19 mouse cellular contexts compared by ENCODE assay signal in genomic region chr4:140204775-140205174, GRCm38 (mm10). TPM values are rescaled to one million over a fixed set of nuclear protein-coding genes. Genes with fewer than 3 reads are reported as not detected.
"Had no signal": no experiment of that assay in that cellular context is flagged by ENCODE, and none has a peak within 500 bp of the region (broad histone marks: within the 10 kb centered on the region; RNA-seq: fewer than 3 reads in every experiment).

No protein-coding gene starts in this region.

- H3K36me3 ChIP-seq: midbrain, embryonic 10.5 days; midbrain, embryonic 12.5 days; midbrain, embryonic 15.5 days had no signal

- DNase-seq: lung, adult 18-20 months; lung, embryonic 14.5 days; lung, postnatal 10 days; lung, postnatal 4 days; retina, postnatal 1 day; right cerebral cortex, adult 18-20 months; right cerebral cortex, postnatal 25 days; right cerebral cortex, postnatal 4 days; spleen, adult 18-20 months; thymus, adult 18-20 months; thymus, postnatal 14 days; thymus, postnatal 36 days had no signal

- H3K4me3 ChIP-seq: midbrain, embryonic 10.5 days; midbrain, embryonic 12.5 days; midbrain, embryonic 15.5 days; myocyte had no signal

- H3K9ac ChIP-seq: lung, embryonic 14.5 days; midbrain, embryonic 12.5 days; midbrain, embryonic 15.5 days had no signal

- H3K9me3 ChIP-seq: midbrain, embryonic 10.5 days; midbrain, embryonic 15.5 days had no signal

- H3K4me2 ChIP-seq: lung, embryonic 14.5 days; midbrain, embryonic 12.5 days; midbrain, embryonic 15.5 days had no signal

- H3K27me3 ChIP-seq: midbrain, embryonic 15.5 days had no signal

- H3K27ac ChIP-seq: midbrain, embryonic 12.5 days; midbrain, embryonic 15.5 days had no signal

RNA-seq across cellular contexts. Expression of gene Igsf21, which starts 41.8 kb away (rescaled TPM):
- total RNA-seq: megakaryocyte, adult 5-6 weeks; megakaryocyte-erythroid progenitor cell, adult 5-6 weeks had no signal
- polyA plus RNA-seq: liver, embryonic 16.5 days; lung, embryonic 14.5 days; myocyte had no signal
